Mouse (Mus musculus): Measurements from ENCODE around the gene Impdh1. TPM values are rescaled to one million over a fixed set of nuclear protein-coding genes. Genes with fewer than 3 reads are reported as not detected.
"Not testable (repeated sequence)": the region's sequence is repeated elsewhere in the genome, so short reads cannot be mapped to it uniquely, and the experiment has no call there.

The Impdh1 gene
- polyA plus RNA-seq, 1 experiment = 65.6 TPM

DNA sequence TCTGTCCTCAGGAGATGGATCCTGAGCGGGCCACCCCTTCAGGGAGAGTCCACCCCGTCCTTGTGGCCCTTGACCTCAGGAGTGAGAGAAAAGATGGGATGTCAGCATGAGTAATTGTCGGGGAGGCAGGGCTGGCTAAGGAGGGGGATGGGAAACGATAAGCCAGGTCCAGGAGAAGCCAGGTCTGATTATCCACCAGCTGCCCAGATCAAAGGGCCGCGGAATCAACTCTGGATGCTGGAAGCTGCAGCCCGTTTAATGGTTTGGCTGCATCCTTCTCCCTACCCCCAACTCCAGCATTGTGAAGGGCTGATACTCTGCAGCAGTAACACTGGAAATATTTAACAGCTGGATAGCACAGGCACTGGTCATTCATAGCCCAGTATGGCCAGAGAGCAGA lies 41.8 kb downstream of the Impdh1 start:
- Histone ChIP-seq H3K4me1 (ENCODE audit: control insufficient read depth, insufficient read depth, low read length) (no peaks in the 10 kb centered on the region), H3K4me3 (ENCODE audit: insufficient read depth, low read length) (no peak overlapping the region), H3K27ac (ENCODE audit: insufficient read depth, low read length) (no peak overlapping the region)
- TF ChIP-seq POLR2A (IDR thresholded peaks at IDR 0.05; ENCODE audit: extremely low read depth, insufficient read depth, low read length) (no peak), CTCF (IDR thresholded peaks at IDR 0.05; ENCODE audit: extremely low read depth, insufficient read depth, low read length) (no peak)

GRCm38 (mm10) chr6:29170952-29171388 lies 45.2 kb downstream of the Impdh1 start:
- no peaks in the 10 kb centered on the region; the same call in 1 of the 2 replicates for H3K4me1 ChIP-seq (ENCODE audit: control insufficient read depth, insufficient read depth, low read length)
- TF ChIP-seq CTCF (IDR thresholded peaks at IDR 0.05; ENCODE audit: extremely low read depth, insufficient read depth, low read length) (peak; percentile 49; the same call in 1 of the 2 replicates), POLR2A (IDR thresholded peaks at IDR 0.05; ENCODE audit: extremely low read depth, insufficient read depth, low read length) (no peak)
- H3K4me3 ChIP-seq (ENCODE audit: insufficient read depth, low read length) = peak overlapping the region; percentile 33
- H3K27ac ChIP-seq (ENCODE audit: insufficient read depth, low read length) = no peak overlapping the region

DNA sequence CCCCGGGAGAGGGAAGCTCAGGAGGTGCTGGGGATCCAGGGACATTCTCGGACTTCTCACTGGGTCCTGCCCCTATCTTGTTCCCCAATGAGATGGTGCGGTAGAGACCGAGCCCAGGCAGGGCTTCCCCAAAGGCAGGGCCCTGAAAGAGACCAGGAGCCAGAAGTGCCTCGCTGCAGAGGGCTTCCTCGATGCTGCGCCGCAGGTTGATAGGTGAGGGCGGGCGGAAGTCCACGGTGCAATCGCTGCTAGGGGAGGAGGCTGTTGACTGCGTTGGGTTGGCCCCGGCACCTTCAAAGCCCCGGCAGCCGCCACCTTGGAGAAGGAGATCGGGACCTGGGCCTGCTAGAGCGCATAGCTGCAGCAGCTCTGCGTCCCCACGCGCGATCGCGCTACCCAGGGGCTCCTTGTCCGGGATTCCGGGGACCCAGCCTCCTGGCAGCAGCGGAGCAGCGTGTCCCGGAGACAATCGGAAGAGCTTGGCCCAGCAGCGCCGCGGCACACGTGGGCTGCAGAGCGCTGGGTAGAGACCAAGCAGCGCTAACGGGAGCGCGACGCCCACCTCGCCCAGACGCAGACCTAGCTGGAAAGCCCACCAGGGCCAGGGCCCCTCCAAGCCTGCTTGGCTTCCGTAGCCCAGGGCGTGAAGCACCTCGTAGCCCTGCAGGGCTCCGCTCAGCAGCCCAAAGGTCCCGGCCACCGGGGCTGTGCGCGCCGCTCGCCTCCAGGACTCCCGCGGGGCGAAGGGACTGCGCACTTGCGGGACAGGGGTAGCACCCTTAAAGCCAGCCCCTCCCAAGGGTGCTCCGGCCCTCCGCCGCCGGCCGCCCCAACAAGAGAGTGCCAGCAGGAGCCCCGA lies 45.9 kb downstream of the Impdh1 start:
- Histone ChIP-seq H3K4me3 (ENCODE audit: insufficient read depth, low read length) (peak overlapping the region; percentile 33), H3K27ac (ENCODE audit: insufficient read depth, low read length) (no peak overlapping the region), H3K4me1 (ENCODE audit: control insufficient read depth, insufficient read depth, low read length) (no peaks in the 10 kb centered on the region; the same call in 1 of the 2 replicates)
- no peak for TF ChIP-seq CTCF (IDR thresholded peaks at IDR 0.05; ENCODE audit: extremely low read depth, insufficient read depth, low read length)
- no peak for TF ChIP-seq POLR2A (IDR thresholded peaks at IDR 0.05; ENCODE audit: extremely low read depth, insufficient read depth, low read length)

DNA sequence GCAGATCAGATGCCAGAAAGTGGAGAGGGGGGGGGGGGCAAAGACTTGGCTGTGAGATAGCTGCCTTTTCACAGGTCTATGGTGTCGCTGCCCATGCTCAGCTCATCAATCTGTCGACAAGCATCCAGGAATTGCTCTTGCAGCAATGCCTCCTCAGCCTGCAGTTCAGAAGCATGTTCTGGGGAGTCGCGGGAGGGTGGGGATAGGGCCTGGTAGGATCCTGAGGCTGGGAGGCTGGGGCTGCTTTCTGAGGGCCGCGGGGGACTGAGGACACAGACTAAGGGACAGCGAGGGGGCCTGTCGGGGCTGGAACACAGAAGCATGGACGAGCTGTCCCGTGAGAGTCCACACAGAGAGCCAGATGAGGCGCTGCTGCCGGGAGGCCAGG lies 46.5 kb downstream of the Impdh1 start:
- Histone ChIP-seq H3K27ac (ENCODE audit: insufficient read depth, low read length) (no peak overlapping the region), H3K4me3 (ENCODE audit: insufficient read depth, low read length) (peak overlapping the region; percentile 33; the same call in 1 of the 2 replicates)

DNA sequence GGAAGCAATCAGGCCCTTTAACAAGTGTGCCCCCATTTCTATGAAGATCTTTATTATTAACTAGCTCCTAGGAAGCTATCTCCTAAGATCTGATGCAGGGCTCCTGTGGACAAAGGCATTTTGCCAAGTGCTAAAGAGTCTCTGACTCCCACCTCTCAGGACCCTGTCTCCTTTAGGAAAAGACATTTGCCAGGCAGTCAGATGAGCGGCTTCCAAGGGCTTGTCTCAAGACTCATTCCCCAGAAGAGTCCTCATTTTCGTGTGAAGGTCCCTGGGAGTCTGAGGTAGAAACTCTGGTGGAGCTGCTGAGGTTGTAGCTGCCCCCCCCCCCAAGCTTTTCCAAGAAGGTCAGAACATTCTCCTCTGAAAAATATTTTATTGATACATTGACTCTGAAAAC lies 47.3 kb downstream of the Impdh1 start:
- H3K27ac ChIP-seq (ENCODE audit: insufficient read depth, low read length) = no peak overlapping the region

More for the DNA sequence above, 46.5 kb downstream of the Impdh1 start:
- no peaks in the 10 kb centered on the region; the same call in 1 of the 2 replicates for H3K4me1 ChIP-seq (ENCODE audit: control insufficient read depth, insufficient read depth, low read length)
- TF ChIP-seq POLR2A (IDR thresholded peaks at IDR 0.05; ENCODE audit: extremely low read depth, insufficient read depth, low read length) = no peak
- no peak for TF ChIP-seq CTCF (IDR thresholded peaks at IDR 0.05; ENCODE audit: extremely low read depth, insufficient read depth, low read length)

DNA sequence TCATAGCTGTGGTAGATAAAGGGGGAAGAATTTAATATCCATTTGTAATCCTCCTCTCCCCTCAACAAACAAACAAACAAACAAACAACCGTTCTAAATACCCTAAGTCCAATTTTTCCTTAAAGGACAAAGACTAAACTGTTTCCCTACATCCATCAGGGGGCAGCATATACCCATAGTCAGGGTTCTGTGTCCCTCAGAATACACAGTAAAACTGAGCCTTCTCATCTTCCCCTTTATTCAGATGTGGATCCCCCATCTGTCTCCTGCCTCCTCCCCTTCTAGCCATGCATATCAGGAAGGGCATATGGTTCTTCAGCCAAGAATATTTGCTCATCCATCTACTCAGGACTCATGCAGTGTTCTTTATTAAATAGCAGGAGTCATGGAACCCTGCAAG lies 50.0 kb downstream of the Impdh1 start:
- Histone ChIP-seq H3K4me1 (ENCODE audit: control insufficient read depth, insufficient read depth, low read length) (no peaks in the 10 kb centered on the region; the same call in 1 of the 2 replicates), H3K4me3 (ENCODE audit: insufficient read depth, low read length) (no peak overlapping the region), H3K27ac (ENCODE audit: insufficient read depth, low read length) (no peak overlapping the region)
- no peak for TF ChIP-seq POLR2A (IDR thresholded peaks at IDR 0.05; ENCODE audit: extremely low read depth, insufficient read depth, low read length)
- TF ChIP-seq CTCF (IDR thresholded peaks at IDR 0.05; ENCODE audit: extremely low read depth, insufficient read depth, low read length) = peak; percentile 53; the same call in 1 of the 2 replicates

More for the DNA sequence above, 47.3 kb downstream of the Impdh1 start:
- Histone ChIP-seq H3K4me1 (ENCODE audit: control insufficient read depth, insufficient read depth, low read length) (no peaks in the 10 kb centered on the region; the same call in 1 of the 2 replicates), H3K4me3 (ENCODE audit: insufficient read depth, low read length) (no peak overlapping the region)
- TF ChIP-seq CTCF (IDR thresholded peaks at IDR 0.05; ENCODE audit: extremely low read depth, insufficient read depth, low read length) = no peak
- TF ChIP-seq POLR2A (IDR thresholded peaks at IDR 0.05; ENCODE audit: extremely low read depth, insufficient read depth, low read length) = no peak

DNA sequence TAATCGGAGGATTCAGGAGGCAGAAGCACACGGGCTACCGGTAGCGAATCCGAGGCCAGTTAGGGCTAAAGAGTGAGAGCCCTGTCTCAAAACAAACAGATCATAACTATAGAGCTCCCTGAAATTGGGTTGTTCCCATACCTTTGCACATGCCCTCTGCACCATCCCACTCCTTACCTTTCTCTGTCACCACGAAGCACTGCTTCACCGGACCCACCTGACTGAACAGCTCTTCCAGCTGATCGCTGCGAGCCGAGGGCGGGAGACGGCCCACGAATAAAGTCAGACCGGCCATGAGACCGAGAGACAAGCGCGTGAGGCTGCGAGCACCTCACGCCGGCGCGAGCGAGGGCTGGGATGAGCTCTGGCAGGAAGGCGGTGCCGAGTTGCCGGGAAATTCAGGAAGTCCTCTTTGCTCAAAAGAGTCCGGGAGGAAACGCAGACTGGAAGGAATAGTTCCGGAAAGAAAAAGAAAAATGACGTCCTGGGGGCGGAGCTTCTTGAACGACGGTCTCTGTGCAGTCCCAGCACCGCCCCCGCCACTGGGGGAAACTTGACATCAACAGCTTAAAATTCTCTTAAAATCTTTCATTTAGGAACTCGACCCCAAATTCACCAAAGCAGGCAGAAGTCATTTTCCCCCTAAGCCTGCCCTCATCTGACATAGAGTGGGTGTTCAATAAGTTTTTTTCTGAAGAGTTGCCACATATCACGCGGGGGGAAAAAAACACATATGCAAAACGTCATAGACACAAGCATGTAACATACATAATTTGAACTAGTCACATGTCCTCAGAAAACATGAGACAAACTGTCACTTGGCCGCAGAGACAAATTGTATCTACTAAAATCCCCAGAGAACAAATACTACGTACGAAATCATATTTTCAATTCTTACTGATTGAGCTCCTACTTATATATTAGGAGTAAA lies 51.6 kb downstream of the Impdh1 start, which contains the start of gene Rbm28:
TSS of gene Rbm28 (minus strand) at position 693 of the 931 bp plus-strand sequence.
- no peak within 1 kb of the TSS for H3K27ac ChIP-seq (ENCODE audit: insufficient read depth, low read length)

GRCm38 (mm10) chr6:29161291-29161690 lies 54.9 kb downstream of the Impdh1 start:
- H3K27ac ChIP-seq (ENCODE audit: insufficient read depth, low read length); H3K4me3 ChIP-seq (ENCODE audit: insufficient read depth, low read length); H3K4me1 ChIP-seq (ENCODE audit: control insufficient read depth, insufficient read depth, low read length): not testable (repeated sequence)

More for the DNA sequence above, 51.6 kb downstream of the Impdh1 start, which contains the start of gene Rbm28:
- TF ChIP-seq POLR2A (IDR thresholded peaks at IDR 0.05; ENCODE audit: extremely low read depth, insufficient read depth, low read length) (peak; percentile 93), CTCF (IDR thresholded peaks at IDR 0.05; ENCODE audit: extremely low read depth, insufficient read depth, low read length) (no peak)
- peak within 1 kb of the TSS; percentile 63 for H3K4me3 ChIP-seq (ENCODE audit: insufficient read depth, low read length)
- H3K4me1 ChIP-seq (ENCODE audit: control insufficient read depth, insufficient read depth, low read length) = no peaks in the 10 kb centered on the region; the same call in 1 of the 2 replicates

DNA sequence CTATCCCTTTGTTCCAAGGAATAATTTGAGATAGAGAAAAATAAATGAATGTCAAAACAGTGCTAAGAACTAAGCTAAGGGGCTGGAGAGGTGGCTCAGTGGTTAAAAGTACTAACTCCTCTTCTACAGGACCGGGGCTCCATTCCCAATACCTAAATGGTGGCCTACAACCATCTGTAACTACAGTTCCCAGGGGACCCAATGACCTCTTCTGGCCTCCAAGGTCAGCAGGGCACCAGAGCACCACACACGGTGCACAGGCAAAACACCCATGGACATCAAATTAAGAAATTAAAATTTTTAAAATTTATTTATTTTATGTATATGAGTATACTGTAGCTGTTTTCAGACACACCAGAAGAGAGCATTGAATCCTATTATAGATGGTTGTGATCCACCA lies 55.4 kb downstream of the Impdh1 start:
- no peak overlapping the region for H3K27ac ChIP-seq (ENCODE audit: insufficient read depth, low read length)
- TF ChIP-seq POLR2A (IDR thresholded peaks at IDR 0.05; ENCODE audit: extremely low read depth, insufficient read depth, low read length) (no peak), CTCF (IDR thresholded peaks at IDR 0.05; ENCODE audit: extremely low read depth, insufficient read depth, low read length) (no peak)
- no peaks in the 10 kb centered on the region for H3K4me1 ChIP-seq (ENCODE audit: control insufficient read depth, insufficient read depth, low read length)
- no peak overlapping the region for H3K4me3 ChIP-seq (ENCODE audit: insufficient read depth, low read length)

Measured in cortical plate, adult 2 months (tissue).